Mouse (Mus musculus): ENCODE measurements at regions not wholly inside any gene's neighbourhood (a gene's known extent, or its start where the extent isn't known, plus 50 kb on each side); places are given as distances from the start of the nearest gene placed in this dataset.

DNA sequence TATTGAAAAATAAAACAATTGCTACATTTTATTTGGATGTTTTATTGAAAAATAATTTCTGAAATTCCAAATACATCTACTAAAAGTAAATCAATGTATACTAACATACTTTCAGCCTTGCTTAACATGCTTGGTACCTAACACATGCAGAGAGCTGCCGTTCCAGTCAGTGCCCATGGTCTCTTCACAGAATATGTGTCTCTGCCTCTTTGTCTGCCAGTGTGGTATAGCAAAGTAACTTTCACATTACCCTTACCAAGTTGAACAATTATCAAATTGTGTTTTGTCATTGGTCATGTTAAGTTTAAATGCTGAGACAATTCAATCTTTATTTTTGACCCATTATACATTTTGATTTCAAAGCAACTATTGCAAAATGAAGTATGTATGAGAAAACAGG is 1159.2 kb upstream of the Foxg1 start:
- no peak for DNase-seq (ENCODE audit: extremely low spot score in 1 of 2, low spot score in 2 of 2)
- H3K27ac ChIP-seq = no peak overlapping the region
- no peak; the same call in 1 of the 2 replicates for TF ChIP-seq CTCF (IDR thresholded peaks at IDR 0.05)
- no peak overlapping the region for H3K4me3 ChIP-seq
- intact Hi-C loops (cut with DNase I) = no loop called here

DNA sequence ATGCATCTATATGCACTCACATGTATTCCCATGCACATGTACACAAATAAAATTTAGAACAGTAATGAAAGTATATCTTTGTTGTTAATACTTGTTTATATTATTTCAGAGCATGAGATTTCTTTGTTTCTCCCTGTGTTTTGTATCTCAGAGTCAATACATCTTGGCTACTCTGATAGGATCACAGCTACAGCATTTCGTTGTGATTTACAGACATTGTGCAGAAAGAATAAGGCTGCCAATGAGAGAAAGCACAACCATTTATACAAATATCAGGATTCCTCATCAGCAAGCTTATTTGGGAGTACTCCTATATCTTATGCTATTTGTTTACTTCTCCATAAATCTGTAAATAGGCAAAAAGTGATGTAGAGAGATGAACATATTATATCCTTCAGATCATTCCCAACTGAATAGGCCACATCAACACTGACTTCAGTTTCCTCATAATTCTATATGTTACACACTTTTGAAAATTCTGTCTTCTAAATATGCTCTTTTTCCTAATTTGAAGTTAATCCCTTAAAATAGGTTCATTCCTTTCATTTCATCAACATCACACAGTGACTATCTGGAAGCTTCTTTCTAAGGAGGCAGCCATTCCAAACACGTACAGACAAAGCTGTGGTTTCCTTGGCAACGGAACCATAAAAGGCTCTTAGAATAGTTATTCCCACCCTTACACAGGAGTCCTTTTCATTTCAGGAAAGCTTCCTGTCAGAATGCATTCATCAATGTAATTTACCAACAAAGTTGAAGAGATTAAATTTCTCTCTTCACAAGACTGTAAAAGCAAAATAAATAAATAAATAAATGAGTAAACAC is 1160.3 kb upstream of the Foxg1 start:
- no peak for TF ChIP-seq CTCF (IDR thresholded peaks at IDR 0.05)
- intact Hi-C loops (cut with DNase I) = no loop called here
- Histone ChIP-seq H3K27ac (no peak overlapping the region), H3K4me3 (no peak overlapping the region)
- no peak for DNase-seq (ENCODE audit: extremely low spot score in 1 of 2, low spot score in 2 of 2)

DNA sequence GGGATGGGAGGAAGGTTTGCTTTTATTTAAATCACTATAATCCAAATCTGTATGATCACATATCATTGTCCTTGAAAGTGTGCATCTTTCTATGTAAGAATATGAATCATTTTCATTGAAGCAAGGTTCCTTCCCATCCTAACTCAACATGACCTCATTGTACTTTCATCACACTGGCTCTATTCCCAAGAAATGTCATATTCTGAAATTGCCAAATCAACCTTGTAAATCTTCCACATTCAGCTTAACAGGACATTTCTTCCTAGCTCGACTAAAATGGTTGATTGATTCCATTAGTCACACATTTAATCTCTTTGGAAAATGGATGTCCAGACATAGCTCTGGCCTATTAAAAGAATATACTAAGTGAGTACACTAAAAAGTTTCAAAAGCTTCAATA is 1200.6 kb upstream of the Foxg1 start:
- no peak for DNase-seq (ENCODE audit: extremely low spot score in 1 of 2, low spot score in 2 of 2)
- no peak for TF ChIP-seq CTCF (IDR thresholded peaks at IDR 0.05)
- intact Hi-C loops (cut with DNase I) = no loop called here
- H3K27ac ChIP-seq = no peak overlapping the region
- no peak overlapping the region for H3K4me3 ChIP-seq

DNA sequence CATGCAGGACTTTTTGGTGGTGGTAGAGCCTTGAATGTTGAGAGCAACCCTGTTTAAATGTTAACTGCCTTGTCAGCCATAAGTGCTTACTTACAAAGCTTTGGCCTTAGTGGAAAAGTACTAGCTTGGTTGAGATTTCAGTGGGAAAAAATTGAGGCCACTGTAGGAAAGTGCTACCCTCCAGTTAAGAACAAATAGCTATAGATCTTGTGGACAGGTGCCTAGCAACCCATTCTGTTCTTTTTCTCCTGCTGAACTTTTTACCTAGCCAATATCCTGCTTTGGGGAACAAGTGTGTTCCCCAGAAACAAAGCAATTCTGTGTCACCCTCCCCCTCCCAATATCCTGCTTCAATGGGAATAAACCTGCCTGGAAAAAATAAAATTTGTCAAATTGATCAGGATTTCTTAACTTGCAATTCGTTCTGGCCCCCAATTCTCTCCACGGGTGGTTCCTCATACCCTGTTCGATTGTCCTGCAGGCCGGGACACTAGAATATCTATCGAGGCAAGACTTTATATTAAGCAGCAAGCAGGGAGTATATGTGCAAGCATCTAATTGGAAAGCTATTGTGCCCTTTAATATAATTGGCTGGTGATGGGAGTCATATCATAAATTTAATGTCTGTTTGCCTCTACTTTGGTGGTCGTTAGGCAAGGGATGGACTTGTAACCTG is 1208.4 kb upstream of the Foxg1 start:
- TF ChIP-seq CTCF (IDR thresholded peaks at IDR 0.05) = no peak
- no peak overlapping the region for H3K4me3 ChIP-seq
- H3K27ac ChIP-seq = no peak overlapping the region
- no peak for DNase-seq (ENCODE audit: extremely low spot score in 1 of 2, low spot score in 2 of 2)
- intact Hi-C loops (cut with DNase I) = no loop called here

DNA sequence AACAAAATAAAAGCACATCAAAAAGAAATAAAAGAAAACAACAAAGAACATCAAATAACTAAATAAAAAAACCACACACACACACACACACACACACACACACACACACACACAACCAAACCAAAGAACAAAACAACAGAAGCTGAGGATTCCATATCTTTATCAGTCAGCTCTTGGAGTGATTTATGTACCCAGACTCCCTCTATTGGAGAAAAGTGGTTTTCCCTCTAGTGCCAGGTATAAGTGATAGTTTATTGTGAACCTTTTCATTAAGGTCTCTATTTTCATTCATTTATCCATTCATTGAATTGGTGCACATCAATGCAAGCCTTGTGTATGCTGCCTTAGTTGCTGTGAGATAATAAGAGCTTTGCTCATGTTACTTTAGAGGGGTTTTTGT is 1236.3 kb upstream of the Foxg1 start:
- no peak for DNase-seq (ENCODE audit: extremely low spot score in 1 of 2, low spot score in 2 of 2)
- intact Hi-C loops (cut with DNase I) = loop anchor here (10.0 kb wide), 1 partner anchor 1511 kb away; no protein-coding TSS in a partner anchor
- Histone ChIP-seq H3K27ac (no peak overlapping the region), H3K4me3 (no peak overlapping the region)
- TF ChIP-seq CTCF (IDR thresholded peaks at IDR 0.05) = peak; percentile 56

DNA sequence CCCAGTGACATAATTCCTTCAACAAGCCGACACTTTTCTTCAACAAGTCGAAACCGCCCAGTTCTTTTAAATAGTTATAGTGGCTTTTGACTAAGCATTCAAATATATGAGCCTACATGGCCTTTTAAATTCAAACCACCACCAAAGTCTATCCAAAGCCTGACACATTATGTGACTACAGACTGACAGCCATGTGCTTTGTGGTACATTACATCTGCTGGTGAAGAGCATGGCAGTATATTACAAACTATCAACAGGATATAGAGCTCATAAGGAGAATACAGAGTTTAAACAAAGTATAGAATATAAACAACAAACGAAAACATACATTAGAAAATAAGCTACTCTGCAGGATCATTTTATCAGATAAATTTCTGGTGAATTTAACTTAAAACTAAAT is 1259.5 kb upstream of the Foxg1 start:
- intact Hi-C loops (cut with DNase I) = no loop called here

DNA sequence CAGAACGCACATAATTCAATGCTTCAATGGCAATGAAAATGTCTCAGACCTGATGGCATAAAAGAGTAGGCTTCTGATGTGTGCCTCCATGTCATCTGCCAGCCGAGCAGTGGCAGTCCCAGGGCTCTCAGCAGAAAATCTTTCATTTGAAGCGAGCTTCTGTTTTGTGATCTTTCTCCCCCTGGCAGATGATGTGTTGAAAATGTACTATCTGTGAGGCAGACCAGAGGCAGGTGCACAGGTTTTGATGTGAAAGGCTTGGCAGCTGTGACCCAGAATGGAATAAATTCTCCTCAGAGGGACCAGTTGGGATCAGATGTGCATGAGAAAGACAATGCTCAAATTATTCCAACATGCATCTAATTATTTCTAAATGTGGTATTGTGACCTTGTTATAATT is 1281.0 kb upstream of the Nova1 start:
- no peak for TF ChIP-seq CTCF (IDR thresholded peaks at IDR 0.05)
- no peak overlapping the region for H3K4me3 ChIP-seq
- intact Hi-C loops (cut with DNase I) = no loop called here
- H3K27ac ChIP-seq = no peak overlapping the region
- no peak for DNase-seq (ENCODE audit: extremely low spot score in 1 of 2, low spot score in 2 of 2)

More for the DNA sequence above, 1259.5 kb upstream of the Foxg1 start:
- no peak for DNase-seq (ENCODE audit: extremely low spot score in 1 of 2, low spot score in 2 of 2)
- Histone ChIP-seq H3K27ac (no peak overlapping the region), H3K4me3 (no peak overlapping the region)
- no peak for TF ChIP-seq CTCF (IDR thresholded peaks at IDR 0.05)

DNA sequence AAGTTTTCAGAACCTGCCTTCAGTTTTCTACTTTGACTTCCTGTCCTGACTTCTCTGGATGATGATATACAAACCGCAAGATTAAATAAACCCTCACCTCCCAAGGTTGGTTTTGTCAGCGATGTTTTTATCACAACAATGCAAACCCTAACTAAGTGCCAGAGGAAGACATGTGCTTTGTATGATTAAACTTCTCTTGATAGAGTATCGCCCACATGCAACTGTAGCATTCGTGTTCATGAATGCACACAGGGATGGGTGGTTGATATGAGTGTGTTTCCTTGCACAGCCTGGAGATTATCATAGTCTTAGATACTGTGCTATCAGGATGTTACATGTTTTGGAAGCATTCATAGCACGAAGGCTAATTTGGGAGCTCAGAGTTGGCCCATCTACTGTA is 1268.3 kb upstream of the Nova1 start:
- Histone ChIP-seq H3K4me3 (no peak overlapping the region), H3K27ac (no peak overlapping the region)
- intact Hi-C loops (cut with DNase I) = no loop called here
- TF ChIP-seq CTCF (IDR thresholded peaks at IDR 0.05) = no peak
- no peak for DNase-seq (ENCODE audit: extremely low spot score in 1 of 2, low spot score in 2 of 2)

DNA sequence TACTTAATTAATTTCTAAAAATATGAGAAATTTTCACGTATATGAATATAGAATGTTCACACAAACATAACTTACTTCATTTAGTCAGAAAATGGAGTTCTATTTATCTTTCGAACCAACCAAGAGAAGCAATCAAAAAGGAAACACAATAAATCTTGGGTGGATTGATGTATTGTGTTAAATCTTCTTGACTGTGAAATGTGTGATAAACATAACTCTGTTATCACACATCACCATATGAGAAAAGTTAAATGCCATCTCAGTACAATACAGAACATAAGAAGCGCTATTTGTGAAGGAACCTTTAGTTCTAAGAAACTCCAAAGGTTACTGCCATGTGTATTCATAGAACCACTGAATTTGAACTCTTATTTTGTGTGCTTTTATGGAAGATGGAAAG is 1264.6 kb upstream of the Nova1 start:
- DNase-seq (ENCODE audit: extremely low spot score in 1 of 2, low spot score in 2 of 2) = no peak
- Histone ChIP-seq H3K27ac (no peak overlapping the region), H3K4me3 (no peak overlapping the region)
- intact Hi-C loops (cut with DNase I) = no loop called here
- no peak for TF ChIP-seq CTCF (IDR thresholded peaks at IDR 0.05)

DNA sequence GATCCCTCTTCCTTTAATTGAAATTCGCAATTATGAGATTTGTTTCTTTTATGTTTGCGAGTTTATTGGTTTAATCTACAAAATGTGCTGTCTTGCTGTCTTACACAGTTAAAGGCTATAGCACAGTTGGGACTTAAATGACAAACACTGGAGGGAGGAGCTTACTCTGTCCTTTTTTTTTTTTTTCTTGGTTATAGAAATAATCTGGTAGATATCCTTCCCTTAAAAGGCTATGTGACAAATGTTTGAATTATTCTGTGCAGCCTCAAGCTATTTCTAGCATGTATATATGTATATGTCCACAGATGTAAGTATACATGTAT is 1243.9 kb upstream of the Nova1 start:
- TF ChIP-seq CTCF (IDR thresholded peaks at IDR 0.05) = no peak
- Histone ChIP-seq H3K27ac (no peak overlapping the region), H3K4me3 (no peak overlapping the region)
- intact Hi-C loops (cut with DNase I) = no loop called here
- DNase-seq (ENCODE audit: extremely low spot score in 1 of 2, low spot score in 2 of 2) = no peak

DNA sequence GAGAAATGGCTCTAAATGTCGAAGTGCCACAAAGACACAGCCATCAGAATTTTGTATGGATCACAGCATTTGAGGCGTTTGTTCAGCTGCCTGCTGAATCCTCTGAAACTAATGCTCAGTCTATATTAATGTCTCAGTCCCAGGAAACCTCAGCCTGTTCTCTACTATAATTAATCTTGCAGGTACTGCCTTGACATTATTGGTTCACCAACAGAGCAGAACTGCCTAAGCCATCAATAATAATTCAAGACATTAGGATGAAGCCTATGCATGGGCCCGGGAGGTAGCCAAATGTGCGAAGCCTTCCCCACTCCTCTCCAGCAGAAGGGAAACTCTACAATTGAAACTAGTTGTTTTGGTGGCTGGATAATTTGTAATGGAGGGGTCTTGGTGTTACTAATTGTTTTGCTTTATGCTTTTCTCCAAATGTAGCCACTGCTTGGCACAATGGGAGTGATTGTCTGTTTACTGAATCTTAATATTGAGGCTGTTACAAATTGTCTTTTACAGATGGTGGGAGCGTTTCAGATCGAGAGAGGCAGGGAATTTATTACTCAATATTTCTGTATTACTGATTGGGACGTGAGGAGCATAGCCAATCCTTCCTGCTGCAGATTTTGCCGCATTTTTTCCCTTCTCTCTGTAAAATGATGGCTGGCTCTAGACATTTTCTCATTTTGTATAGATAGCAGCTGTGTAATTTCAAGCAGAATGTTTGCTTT is 1243.3 kb upstream of the Nova1 start:
- no peak for TF ChIP-seq CTCF (IDR thresholded peaks at IDR 0.05)
- no peak for DNase-seq (ENCODE audit: extremely low spot score in 1 of 2, low spot score in 2 of 2)
- Histone ChIP-seq H3K4me3 (no peak overlapping the region), H3K27ac (no peak overlapping the region)
- intact Hi-C loops (cut with DNase I) = no loop called here

DNA sequence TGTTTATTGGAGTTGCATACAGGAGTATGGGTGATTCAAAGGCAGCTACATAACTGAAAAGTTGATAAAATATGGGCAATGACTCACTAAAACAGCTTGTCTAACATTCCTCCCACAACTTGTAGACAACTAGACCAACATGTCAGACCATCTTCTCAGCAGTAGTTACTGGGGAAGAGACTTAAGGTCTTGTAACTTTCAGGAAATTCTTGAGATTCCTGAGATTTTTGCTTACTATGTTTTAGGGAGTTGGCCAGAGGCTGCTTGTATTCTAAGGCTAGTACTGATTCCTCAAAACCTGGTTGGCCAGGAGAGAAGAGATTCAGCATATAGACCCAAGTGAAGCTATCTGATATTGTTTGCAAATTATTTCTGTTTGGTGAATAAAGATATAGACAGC is 1201.7 kb upstream of the Nova1 start:
- intact Hi-C loops (cut with DNase I) = no loop called here
- Histone ChIP-seq H3K27ac (no peak overlapping the region), H3K4me3 (no peak overlapping the region)
- DNase-seq (ENCODE audit: extremely low spot score in 1 of 2, low spot score in 2 of 2) = no peak
- no peak for TF ChIP-seq CTCF (IDR thresholded peaks at IDR 0.05)

All from left cerebral cortex, adult 2 months (tissue).